Mouse (Mus musculus): Measurements from ENCODE around the gene Prss41. TPM values are rescaled to one million over a fixed set of nuclear protein-coding genes. Genes with fewer than 3 reads are reported as not detected.

Gene Prss41
- polyA plus RNA-seq, 1 experiment from 2014 or later, result not detected

Small RNA genes lying within 50 kb of the gene (microRNA-seq; reads per million reads assigned to microRNA genes)
- gene Mir5125, result 1.2 reads per million

Other genes with a start within 250 kb of the Prss41 start
- 9.1 and 10.7 TPM in 2 replicates for gene Zfp13, start 244.7 kb downstream of the Prss41 start, polyA plus RNA-seq (2016; fragmentation: Nextera tagmentation; extraction: Ambion mirVana)
- not detected in 2 replicates for gene Zscan10, start 243.3 kb downstream of the Prss41 start, polyA plus RNA-seq (2016; fragmentation: Nextera tagmentation; extraction: Ambion mirVana)
- gene Mmp25, start 198.9 kb downstream of the Prss41 start, polyA plus RNA-seq (2016; fragmentation: Nextera tagmentation; extraction: Ambion mirVana), result 0.42 and 0.75 TPM in 2 replicates
- gene Bicdl2, start 183.7 kb downstream of the Prss41 start, polyA plus RNA-seq (2016; fragmentation: Nextera tagmentation; extraction: Ambion mirVana), result 0.36 TPM in 1 of 2 replicates, not detected in the other
- gene Hcfc1r1, start 170.6 kb downstream of the Prss41 start, polyA plus RNA-seq (2016; fragmentation: Nextera tagmentation; extraction: Ambion mirVana), result 334 and 337 TPM in 2 replicates
- gene Thoc6, start 170.3 kb downstream of the Prss41 start, polyA plus RNA-seq (2016; fragmentation: Nextera tagmentation; extraction: Ambion mirVana), result 35.8 and 39.1 TPM in 2 replicates
- 117 and 119 TPM in 2 replicates for gene Tnfrsf12a, start 166.7 kb downstream of the Prss41 start, polyA plus RNA-seq (2016; fragmentation: Nextera tagmentation; extraction: Ambion mirVana)
- 2.2 and 3.1 TPM in 2 replicates for gene Cldn6, start 164.9 kb downstream of the Prss41 start, polyA plus RNA-seq (2016; fragmentation: Nextera tagmentation; extraction: Ambion mirVana)
- not detected in 2 replicates for gene Cldn9, start 160.1 kb downstream of the Prss41 start, polyA plus RNA-seq (2016; fragmentation: Nextera tagmentation; extraction: Ambion mirVana)
- gene 1520401A03Rik, start 121.4 kb downstream of the Prss41 start, polyA plus RNA-seq (2016; fragmentation: Nextera tagmentation; extraction: Ambion mirVana), result 0.18 TPM in 1 of 2 replicates, not detected in the other
- 32.4 and 32.7 TPM in 2 replicates for gene Pkmyt1, start 117.8 kb downstream of the Prss41 start, polyA plus RNA-seq (2016; fragmentation: Nextera tagmentation; extraction: Ambion mirVana)
- gene Paqr4, start 103.3 kb downstream of the Prss41 start, polyA plus RNA-seq (2016; fragmentation: Nextera tagmentation; extraction: Ambion mirVana), result 10.3 and 11.2 TPM in 2 replicates
- 0.17 and 0.33 TPM in 2 replicates for gene Kremen2, start 98.3 kb downstream of the Prss41 start, polyA plus RNA-seq (2016; fragmentation: Nextera tagmentation; extraction: Ambion mirVana)
- 64.1 and 67.5 TPM in 2 replicates for gene Flywch1, start 72.6 kb downstream of the Prss41 start, polyA plus RNA-seq (2016; fragmentation: Nextera tagmentation; extraction: Ambion mirVana)
- 6.9 and 7.3 TPM in 2 replicates for gene Flywch2, start 58.1 kb downstream of the Prss41 start, polyA plus RNA-seq (2016; fragmentation: Nextera tagmentation; extraction: Ambion mirVana)
- gene Srrm2, start 53.6 kb downstream of the Prss41 start, polyA plus RNA-seq (2016; fragmentation: Nextera tagmentation; extraction: Ambion mirVana), result 399 TPM in 2 replicates
- 878 and 903 TPM in 2 replicates for gene Elob, start 15.0 kb downstream of the Prss41 start, polyA plus RNA-seq (2016; fragmentation: Nextera tagmentation; extraction: Ambion mirVana)
- not detected in 2 replicates for gene Prss33, start 8.1 kb downstream of the Prss41 start, polyA plus RNA-seq (2016; fragmentation: Nextera tagmentation; extraction: Ambion mirVana)
- not detected in 2 replicates for gene Prss32, start 317 bp downstream of the Prss41 start, polyA plus RNA-seq (2016; fragmentation: Nextera tagmentation; extraction: Ambion mirVana)
- gene Prss21, start 23.9 kb upstream of the Prss41 start, polyA plus RNA-seq (2016; fragmentation: Nextera tagmentation; extraction: Ambion mirVana), result not detected in 2 replicates
- gene Dcpp1, start 36.7 kb upstream of the Prss41 start, polyA plus RNA-seq (2016; fragmentation: Nextera tagmentation; extraction: Ambion mirVana), result not detected in 2 replicates
- not detected in 2 replicates for gene Dcpp2, start 36.7 kb upstream of the Prss41 start, polyA plus RNA-seq (2016; fragmentation: Nextera tagmentation; extraction: Ambion mirVana)
- gene Dcpp3, start 73.3 kb upstream of the Prss41 start, polyA plus RNA-seq (2016; fragmentation: Nextera tagmentation; extraction: Ambion mirVana), result not detected in 2 replicates
- gene Sbp, start 97.5 kb upstream of the Prss41 start, polyA plus RNA-seq (2016; fragmentation: Nextera tagmentation; extraction: Ambion mirVana), result not detected in 2 replicates
- not detected in 2 replicates for gene Sbpl, start 111.1 kb upstream of the Prss41 start, polyA plus RNA-seq (2016; fragmentation: Nextera tagmentation; extraction: Ambion mirVana)
- not detected in 2 replicates for gene Prss30, start 136.4 kb upstream of the Prss41 start, polyA plus RNA-seq (2016; fragmentation: Nextera tagmentation; extraction: Ambion mirVana)
- gene Prss22, start 153.9 kb upstream of the Prss41 start, polyA plus RNA-seq (2016; fragmentation: Nextera tagmentation; extraction: Ambion mirVana), result 0.29 TPM in 1 of 2 replicates, not detected in the other
- 0.35 and 0.41 TPM in 2 replicates for gene Prss27, start 194.0 kb upstream of the Prss41 start, polyA plus RNA-seq (2016; fragmentation: Nextera tagmentation; extraction: Ambion mirVana)
- gene Kctd5, start 229.3 kb upstream of the Prss41 start, polyA plus RNA-seq (2016; fragmentation: Nextera tagmentation; extraction: Ambion mirVana), result 49.0 and 49.2 TPM in 2 replicates

Data from heart, embryonic 12.5 days (tissue).